Mouse (Mus musculus) inflammation-experienced regulatory T-cells, adult 16 weeks (primary cell): ENCODE data around the gene Col4a4. TPM values are rescaled to one million over a fixed set of nuclear protein-coding genes. Genes with fewer than 3 reads are reported as not detected.

Source experiments
- polyA plus RNA-seq: library from polyadenylated mRNA; unstranded; fragments of 100-300 nt; shearing (Covaris generic); gene quantifications from one replicate; pipeline ENCODE4 v1.2.1, GENCODE M21; 2017

The Col4a4 gene
- polyA plus RNA-seq, result 0.04 TPM

DNA sequence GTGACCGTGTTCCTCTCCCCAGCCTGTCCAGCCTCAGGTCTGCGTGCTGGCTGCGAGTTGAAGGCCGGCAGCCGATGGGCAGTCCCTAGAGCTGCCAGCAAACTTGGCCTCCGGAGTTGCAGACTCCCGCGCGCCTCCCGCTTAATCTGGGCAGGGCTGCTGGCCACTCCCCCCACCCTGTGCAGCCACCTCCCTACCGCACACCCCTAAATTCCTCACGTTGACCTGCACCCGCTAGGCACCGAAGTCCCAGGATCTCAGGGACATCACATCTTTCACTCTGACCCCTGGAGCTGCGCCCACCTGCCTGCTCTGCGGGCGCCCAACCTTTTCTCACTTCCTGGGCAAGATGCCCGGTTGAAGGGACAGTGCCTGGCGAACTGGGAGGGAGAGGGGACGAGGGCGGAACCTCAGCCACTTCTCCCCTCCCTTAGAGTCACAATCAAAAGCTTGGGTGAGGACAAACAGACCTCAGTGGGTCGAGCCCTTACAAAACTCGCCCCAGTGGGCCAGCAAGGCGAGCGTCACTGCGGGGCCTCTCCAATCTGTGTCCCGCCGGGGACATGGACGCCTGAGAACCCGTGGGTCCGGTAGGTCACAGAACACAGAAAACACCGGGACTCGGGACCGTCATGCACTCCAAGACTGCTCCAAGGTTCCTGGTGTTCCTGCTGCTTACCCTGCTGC, at the start of gene Col4a4, which contains the start of gene Col4a3:
TSS of gene Col4a4 (minus strand) at position 137 of the 687 bp plus-strand sequence.
TSS of gene Col4a3 (plus strand) at position 209 of the 687 bp plus-strand sequence.

Other genes starting within 250 kb of the Col4a4 start
- gene Col4a3, start 72 bp upstream of the Col4a4 start, polyA plus RNA-seq, result 0.10 TPM
- 120 TPM for gene Mff, start 138.0 kb upstream of the Col4a4 start, polyA plus RNA-seq
- 0.32 TPM for gene Tm4sf20, start 181.6 kb upstream of the Col4a4 start, polyA plus RNA-seq
- gene Gm47791, start 184.4 kb upstream of the Col4a4 start, polyA plus RNA-seq, result not detected